Mouse (Mus musculus) hindbrain, embryonic 15.5 days (tissue): ENCODE data around the gene Dglucy. TPM values are rescaled to one million over a fixed set of nuclear protein-coding genes. Genes with fewer than 3 reads are reported as not detected.

Source experiments
- ATAC-seq: fragments of 200-750 bp; cut with Nextera tagmentation; 2 replicates; pipeline ENCODE4 v1.8.0; 2017; ENCODE audit warnings: low read depth, moderate number of reproducible peaks, moderate TSS enrichment; ENCODE audit not compliant: low FRiP score
- H3K27ac ChIP-seq: fragments of 300-500 bp; sonication (generic); replicated peaks from 2 replicates; pipeline ENCODE4 v1.5.1; 2015; ENCODE audit warnings: mild to moderate bottlenecking, inconsistent platforms
- H3K27me3 ChIP-seq: fragments of 300-500 bp; sonication (generic); 2 replicates; pipeline ENCODE4 v1.6.1; 2015; ENCODE audit warnings: control low read depth, inconsistent platforms
- H3K36me3 ChIP-seq: fragments of 300-500 bp; sonication (generic); 2 replicates; pipeline ENCODE4 v1.6.1; 2015; ENCODE audit warnings: control low read depth, inconsistent platforms
- H3K4me1 ChIP-seq: fragments of 300-500 bp; sonication (generic); replicated peaks from 2 replicates; pipeline ENCODE4 v1.6.1; 2015; ENCODE audit warnings: control low read depth, inconsistent platforms
- H3K4me2 ChIP-seq: fragments of 300-500 bp; sonication (generic); 2 replicates; pipeline ENCODE4 v1.6.1; 2015; ENCODE audit warnings: moderate library complexity, mild to moderate bottlenecking, inconsistent platforms
- H3K4me3 ChIP-seq: fragments of 300-500 bp; sonication (generic); 2 replicates; pipeline ENCODE4 v1.5.1; 2015; ENCODE audit warnings: mild to moderate bottlenecking, inconsistent platforms
- H3K9ac ChIP-seq: fragments of 300-500 bp; sonication (generic); 2 replicates; pipeline ENCODE4 v1.6.1; 2015; ENCODE audit warnings: inconsistent platforms
- H3K9me3 ChIP-seq: fragments of 300-500 bp; sonication (generic); 2 replicates; pipeline ENCODE4 v1.6.1; 2016; ENCODE audit warnings: control low read depth, inconsistent platforms
- WGBS: fragments of 180-500 bp; shearing (Covaris S2); methylation state at CpG from one replicate; pipeline ENCODE4 v1.1.7; 2015; 5-methylcytosine and 5-hydroxymethylcytosine counted together
- polyA plus RNA-seq: library from polyadenylated mRNA; unstranded; fragments of >200 nt; fragmentation: Nextera tagmentation; extraction: Ambion mirVana; gene quantifications from 2 replicates; pipeline ENCODE4 v1.2.1, GENCODE M21; 2015

Gene Dglucy
- polyA plus RNA-seq, 1 experiment from 2014 or later = 3.5 TPM

GRCm38 (mm10) chr12:100814671-100815070 lies 35.8 kb downstream of the Dglucy start:
- Histone ChIP-seq H3K4me3 (no peak overlapping the region), H3K9ac (no peak overlapping the region), H3K9me3 (no peaks in the 10 kb centered on the region), H3K36me3 (no peaks in the 10 kb centered on the region), H3K27me3 (no peaks in the 10 kb centered on the region), H3K4me1 (no peaks in the 10 kb centered on the region), H3K4me2 (no peak overlapping the region), H3K27ac (no peak overlapping the region)
- no peak for ATAC-seq
- 86% methylated on average over 3 of the region's 3 CpGs for WGBS

- Histone ChIP-seq H3K27ac (no peak overlapping the region), H3K9ac (no peak overlapping the region), H3K4me2 (no peak overlapping the region), H3K4me1 (no peaks in the 10 kb centered on the region), H3K36me3 (no peaks in the 10 kb centered on the region), H3K4me3 (no peak overlapping the region), H3K27me3 (no peaks in the 10 kb centered on the region), H3K9me3 (no peaks in the 10 kb centered on the region)
- ATAC-seq = no peak
- WGBS = 88% methylated on average over 5 of the region's 5 CpGs
Observed at GRCm38 (mm10) chr12:100816906-100817305, 38.0 kb downstream of the Dglucy start.

GRCm38 (mm10) chr12:100819965-100820364 lies 41.1 kb downstream of the Dglucy start:
- Histone ChIP-seq H3K4me1 (no peaks in the 10 kb centered on the region), H3K36me3 (no peaks in the 10 kb centered on the region), H3K4me2 (no peak overlapping the region), H3K4me3 (no peak overlapping the region), H3K9me3 (no peaks in the 10 kb centered on the region), H3K9ac (no peak overlapping the region), H3K27ac (no peak overlapping the region), H3K27me3 (no peaks in the 10 kb centered on the region)
- ATAC-seq = no peak

GRCm38 (mm10) chr12:100831021-100831420 lies 52.2 kb downstream of the Dglucy start:
- no peak for ATAC-seq
- no peaks in the 10 kb centered on the region for H3K9me3 ChIP-seq
- H3K27ac ChIP-seq = no peak overlapping the region
- H3K4me1 ChIP-seq = peaks cover 4% of the 10 kb centered on the region; the same call in 1 of the 2 replicates
- H3K4me3 ChIP-seq = no peak overlapping the region
- H3K36me3 ChIP-seq = no peaks in the 10 kb centered on the region
- no peak overlapping the region for H3K4me2 ChIP-seq
- no peak overlapping the region for H3K9ac ChIP-seq
- no peaks in the 10 kb centered on the region for H3K27me3 ChIP-seq
- WGBS = 73% methylated on average over 2 of the region's 2 CpGs

GRCm38 (mm10) chr12:100831629-100832325 lies 52.9 kb downstream of the Dglucy start:
- Histone ChIP-seq H3K27ac (no peak overlapping the region; the same call in 1 of the 2 replicates), H3K4me2 (no peak overlapping the region), H3K27me3 (no peaks in the 10 kb centered on the region), H3K4me1 (peaks cover 4% of the 10 kb centered on the region; the same call in 1 of the 2 replicates), H3K9me3 (no peaks in the 10 kb centered on the region), H3K36me3 (no peaks in the 10 kb centered on the region), H3K4me3 (no peak overlapping the region), H3K9ac (no peak overlapping the region)
- WGBS = 23% methylated on average over 8 of the region's 8 CpGs
- no peak for ATAC-seq

- Histone ChIP-seq H3K4me1 (0 out of 2 replicates have a peak, but pooled peaks cover 3% of the 10 kb centered on the region), H3K27me3 (no peaks in the 10 kb centered on the region), H3K4me3 (no peak overlapping the region), H3K9ac (no peak overlapping the region), H3K27ac (no peak overlapping the region), H3K4me2 (no peak overlapping the region), H3K9me3 (no peaks in the 10 kb centered on the region), H3K36me3 (no peaks in the 10 kb centered on the region)
- WGBS = 88% methylated on average over 3 of the region's 3 CpGs
- no peak for ATAC-seq
Observed at GRCm38 (mm10) chr12:100837208-100837607, 58.4 kb downstream of the Dglucy start.

- Histone ChIP-seq H3K27me3 (no peaks in the 10 kb centered on the region), H3K4me2 (no peak overlapping the region), H3K36me3 (no peaks in the 10 kb centered on the region), H3K9me3 (no peaks in the 10 kb centered on the region), H3K27ac (no peak overlapping the region), H3K4me1 (0 out of 2 replicates have a peak, but pooled peaks cover 3% of the 10 kb centered on the region), H3K9ac (no peak overlapping the region), H3K4me3 (no peak overlapping the region)
- 33% methylated on average over 8 of the region's 8 CpGs for WGBS
- no peak for ATAC-seq
Observed at GRCm38 (mm10) chr12:100839079-100839600, 60.3 kb downstream of the Dglucy start.

- no peak overlapping the region for H3K4me2 ChIP-seq
- no peaks in the 10 kb centered on the region for H3K9me3 ChIP-seq
- no peak overlapping the region for H3K9ac ChIP-seq
- H3K36me3 ChIP-seq = no peaks in the 10 kb centered on the region
- ATAC-seq = no peak
- H3K27me3 ChIP-seq = no peaks in the 10 kb centered on the region
- no peak overlapping the region for H3K4me3 ChIP-seq
- 0 out of 2 replicates have a peak, but pooled peaks cover 3% of the 10 kb centered on the region for H3K4me1 ChIP-seq
- WGBS = 69% methylated on average over 6 of the region's 6 CpGs
- H3K27ac ChIP-seq = no peak overlapping the region
Observed at GRCm38 (mm10) chr12:100839926-100840325, 61.1 kb downstream of the Dglucy start.

- ATAC-seq = peak; percentile 78; the same call in 1 of the 2 replicates
- Histone ChIP-seq H3K4me2 (no peak overlapping the region), H3K4me3 (no peak overlapping the region), H3K36me3 (no peaks in the 10 kb centered on the region), H3K27me3 (no peaks in the 10 kb centered on the region), H3K9me3 (no peaks in the 10 kb centered on the region), H3K27ac (no peak overlapping the region), H3K9ac (no peak overlapping the region), H3K4me1 (0 out of 2 replicates have a peak, but pooled peaks cover 3% of the 10 kb centered on the region)
- WGBS = 16% methylated on average over 3 of the region's 3 CpGs
Observed at GRCm38 (mm10) chr12:100841211-100841792, 62.4 kb downstream of the Dglucy start.

- Histone ChIP-seq H3K4me1 (0 out of 2 replicates have a peak, but pooled peaks cover 6% of the 10 kb centered on the region), H3K4me3 (no peak overlapping the region), H3K9ac (no peak overlapping the region), H3K27ac (no peak overlapping the region), H3K4me2 (no peak overlapping the region), H3K9me3 (no peaks in the 10 kb centered on the region), H3K36me3 (no peaks in the 10 kb centered on the region), H3K27me3 (no peaks in the 10 kb centered on the region)
- ATAC-seq = no peak
- WGBS = 90% methylated on average over 4 of the region's 4 CpGs
Observed at GRCm38 (mm10) chr12:100843171-100843570, 64.3 kb downstream of the Dglucy start.

- Histone ChIP-seq H3K9ac (no peak overlapping the region), H3K4me1 (0 out of 2 replicates have a peak, but pooled peaks cover 3% of the 10 kb centered on the region), H3K4me3 (no peak overlapping the region), H3K9me3 (no peaks in the 10 kb centered on the region), H3K36me3 (no peaks in the 10 kb centered on the region), H3K27ac (no peak overlapping the region), H3K27me3 (no peaks in the 10 kb centered on the region), H3K4me2 (no peak overlapping the region)
- WGBS = 89% methylated on average over 7 of the region's 7 CpGs
- ATAC-seq = no peak
Observed at GRCm38 (mm10) chr12:100844546-100844945, 65.7 kb downstream of the Dglucy start.

GRCm38 (mm10) chr12:100845829-100846228 lies 67.0 kb downstream of the Dglucy start:
- Histone ChIP-seq H3K9ac (no peak overlapping the region), H3K27me3 (no peaks in the 10 kb centered on the region), H3K4me1 (0 out of 2 replicates have a peak, but pooled peaks cover 3% of the 10 kb centered on the region), H3K4me2 (no peak overlapping the region), H3K27ac (no peak overlapping the region), H3K36me3 (no peaks in the 10 kb centered on the region), H3K4me3 (no peak overlapping the region), H3K9me3 (no peaks in the 10 kb centered on the region)
- 24% methylated on average over 2 of the region's 2 CpGs for WGBS
- no peak for ATAC-seq
